In genomic region chr7:70634016-70634415, GRCm38 (mm10) we compare ENCODE assay signal across 10 mouse cellular contexts.
DNase-seq lines count a peak whose midpoint lies in the region; ATAC-seq and TF ChIP-seq lines count a peak whose summit lies in the region.
"Had no signal": no experiment of that assay in that cellular context is flagged by ENCODE, and none has a peak within 500 bp of the region (broad histone marks: within the 10 kb centered on the region; RNA-seq: fewer than 3 reads in every experiment).

No protein-coding gene starts in this region.

- no peaks in the 10 kb centered on the region for H3K9me3 ChIP-seq in lung, embryonic 14.5 days (ENCODE audit: low read depth, low read length)
- H3K9me3 ChIP-seq in hindbrain, embryonic 12.5 days (replicated peaks): no peaks in the 10 kb centered on the region

- H3K36me3 ChIP-seq in lung, embryonic 14.5 days (ENCODE audit: insufficient read depth): no peaks in the 10 kb centered on the region
- H3K36me3 ChIP-seq in hindbrain, embryonic 12.5 days: no peaks in the 10 kb centered on the region

- 38% methylated on average over 11 of the region's 11 CpGs for WGBS in lung, embryonic 14.5 days
- WGBS in hindbrain, embryonic 12.5 days: 44% methylated on average over 11 of the region's 11 CpGs

- H3K4me2 ChIP-seq in lung, embryonic 14.5 days: no peak overlapping the region
- 0 out of 2 replicates have a peak overlapping the region, but pooled peaks have one; percentile 11 for H3K4me2 ChIP-seq in hindbrain, embryonic 12.5 days (replicated peaks)

- DNase-seq in adrenal gland, postnatal 14 days: peak; percentile 6
- DNase-seq in adrenal gland, postnatal 25 days: no peak
- peak; percentile 24 for DNase-seq in lung, embryonic 14.5 days
- DNase-seq in lung, adult 18-20 months: no peak
- DNase-seq in neural tube, embryonic 10.5 days (ENCODE audit: extremely low spot score, low spot score): peak; percentile 28
- DNase-seq in spleen, postnatal 10 days (ENCODE audit: low spot score in 2 of 2): no peak
- DNase-seq: cerebellum, adult 11-12 months had no signal

- peaks cover 6% of the 10 kb centered on the region; the same call in 1 of the 2 replicates for H3K4me1 ChIP-seq in lung, embryonic 14.5 days (ENCODE audit: insufficient read depth)
- H3K4me1 ChIP-seq in hindbrain, embryonic 12.5 days: peaks cover 5% of the 10 kb centered on the region; the same call in 1 of the 2 replicates

- H3K27me3 ChIP-seq in lung, embryonic 14.5 days (ENCODE audit: insufficient read depth, low read length): no peaks in the 10 kb centered on the region
- peaks cover 5% of the 10 kb centered on the region for H3K27me3 ChIP-seq in hindbrain, embryonic 12.5 days

- no peak for TF ChIP-seq CTCF in lung, embryonic 14.5 days (IDR thresholded peaks at IDR 0.05; ENCODE audit: low read depth)

- H3K9ac ChIP-seq in lung, embryonic 14.5 days: no peak overlapping the region
- no peak overlapping the region for H3K9ac ChIP-seq in hindbrain, embryonic 12.5 days
- H3K9ac ChIP-seq: liver, embryonic 14.5 days had no signal

- H3K4me3 ChIP-seq in lung, embryonic 14.5 days (ENCODE audit: low read depth, low read length): no peak overlapping the region
- H3K4me3 ChIP-seq in hindbrain, embryonic 12.5 days: no peak overlapping the region

- H3K27ac ChIP-seq in lung, embryonic 14.5 days (ENCODE audit: low read depth): no peak overlapping the region
- peak overlapping the region; percentile 7; the same call in 1 of the 2 replicates for H3K27ac ChIP-seq in hindbrain, embryonic 12.5 days
- H3K27ac ChIP-seq: liver, embryonic 14.5 days had no signal

- ATAC-seq in lung, embryonic 14.5 days (ENCODE audit: insufficient read depth): no peak
- no peak for ATAC-seq in hindbrain, embryonic 12.5 days (ENCODE audit: low FRiP score)
- ATAC-seq in megakaryocyte-erythroid progenitor cell, adult 5-6 weeks (replicated peaks; ENCODE audit: low FRiP score, low TSS enrichment, poor library complexity, severe bottlenecking): no peak

Comparison
In these comparisons a context has a peak if more than half of its experiments do, and no peak if none do; other contexts are left out.
1. DNase-seq: peak in adrenal gland, postnatal 14 days (single experiment), lung, embryonic 14.5 days (single experiment) and neural tube, embryonic 10.5 days (single experiment); none in adrenal gland, postnatal 25 days (single experiment), lung, adult 18-20 months (0 of 2) and spleen, postnatal 10 days (0 of 2).